Mouse (Mus musculus): ENCODE results near the gene Cacna1h. TPM values are rescaled to one million over a fixed set of nuclear protein-coding genes. Genes with fewer than 3 reads are reported as not detected.
A peak's percentile ranks its signal among the peaks of the same experiment; 100 is the strongest.

The Cacna1h gene
- polyA plus RNA-seq, 1 experiment from 2014 or later: 5.5 TPM

DNA sequence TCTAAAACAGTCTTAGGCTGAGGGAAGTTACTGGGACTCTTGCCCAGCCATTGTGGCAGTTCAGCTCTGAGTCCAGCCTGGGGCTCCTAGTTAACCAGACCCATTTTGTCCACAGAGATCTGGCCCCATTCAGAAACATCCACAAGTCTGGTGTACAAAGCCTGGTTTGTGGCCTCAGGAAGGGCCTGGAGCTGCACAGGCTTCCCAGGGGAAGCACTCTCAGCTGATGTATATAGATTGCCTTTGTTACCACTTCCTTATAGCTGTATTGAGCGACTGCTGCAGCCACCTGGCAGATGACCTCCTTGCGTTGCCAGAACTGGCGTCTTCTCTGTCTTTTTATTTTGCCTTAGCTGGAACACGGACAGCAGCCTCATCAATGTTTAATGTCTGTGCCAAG lies 11.5 kb upstream of the Cacna1h start:
- no peak for ATAC-seq (replicated peaks; ENCODE audit: insufficient number of reproducible peaks, insufficient read depth, low FRiP score, low read depth)
- 53% methylated on average over 4 of the region's 4 CpGs for WGBS
- H3K4me3 ChIP-seq: no peak overlapping the region
- 0 out of 2 replicates have a peak, but pooled peaks cover 3% of the 10 kb centered on the region for H3K4me1 ChIP-seq (replicated peaks)
- no peaks in the 10 kb centered on the region for H3K36me3 ChIP-seq
- H3K27ac ChIP-seq: no peak overlapping the region
- H3K4me2 ChIP-seq: no peak overlapping the region
- no peak overlapping the region for H3K9ac ChIP-seq
- 0 out of 2 replicates have a peak, but pooled peaks cover 4% of the 10 kb centered on the region for H3K27me3 ChIP-seq
- no peaks in the 10 kb centered on the region for H3K9me3 ChIP-seq (replicated peaks)

DNA sequence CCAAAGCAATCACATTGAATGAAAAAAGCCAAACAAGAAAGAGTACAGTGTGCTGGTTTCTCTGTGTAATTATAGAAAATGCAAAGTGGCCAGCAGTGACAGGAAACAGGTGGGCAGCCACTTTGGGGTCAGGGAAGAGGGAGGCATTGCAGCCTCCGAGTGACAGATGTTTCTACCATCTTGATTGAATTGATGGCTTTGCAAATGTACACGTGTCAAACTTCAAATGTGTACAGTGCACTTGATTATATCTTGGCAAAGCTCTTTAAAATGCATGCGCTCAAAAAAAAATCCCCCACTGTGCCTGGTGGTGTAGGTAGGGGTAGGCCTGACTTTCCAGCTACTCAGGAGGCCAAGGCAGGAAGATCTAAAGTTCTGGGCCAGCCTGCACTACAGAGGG lies 9.3 kb upstream of the Cacna1h start:
- Histone ChIP-seq H3K4me3 (no peak overlapping the region), H3K4me1 (replicated peaks) (0 out of 2 replicates have a peak, but pooled peaks cover 3% of the 10 kb centered on the region), H3K36me3 (no peaks in the 10 kb centered on the region), H3K27ac (no peak overlapping the region), H3K4me2 (no peak overlapping the region), H3K9ac (no peak overlapping the region), H3K27me3 (0 out of 2 replicates have a peak, but pooled peaks cover 4% of the 10 kb centered on the region), H3K9me3 (replicated peaks) (no peaks in the 10 kb centered on the region)
- ATAC-seq (replicated peaks; ENCODE audit: insufficient number of reproducible peaks, insufficient read depth, low FRiP score, low read depth): no peak
- WGBS: 63% methylated on average over 3 of the region's 3 CpGs

DNA sequence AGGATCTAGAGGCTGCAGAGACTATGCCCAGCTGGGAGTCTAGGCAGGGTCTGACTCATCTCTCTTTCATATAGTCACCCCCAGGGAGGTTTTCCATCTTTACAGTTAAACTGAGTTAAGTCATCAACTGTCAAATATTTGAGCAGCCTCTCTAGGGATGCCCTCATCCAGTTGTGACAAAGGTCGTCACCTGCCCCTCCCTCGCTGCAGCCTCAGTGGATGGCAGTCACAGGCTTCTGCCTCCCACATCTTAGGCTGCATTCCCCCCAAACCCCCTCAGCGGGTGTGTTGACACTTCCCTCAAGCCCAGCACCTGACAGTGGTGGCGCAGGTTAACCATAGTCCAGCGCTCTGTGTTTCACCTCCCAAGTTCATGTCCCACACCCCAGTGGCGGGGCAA lies 7.8 kb upstream of the Cacna1h start:
- Histone ChIP-seq H3K9ac (no peak overlapping the region), H3K4me3 (no peak overlapping the region), H3K4me2 (no peak overlapping the region), H3K27ac (no peak overlapping the region), H3K27me3 (peaks cover 6% of the 10 kb centered on the region; the same call in 1 of the 2 replicates), H3K4me1 (replicated peaks) (0 out of 2 replicates have a peak, but pooled peaks cover 5% of the 10 kb centered on the region), H3K36me3 (no peaks in the 10 kb centered on the region), H3K9me3 (replicated peaks) (no peaks in the 10 kb centered on the region)
- no peak for ATAC-seq (replicated peaks; ENCODE audit: insufficient number of reproducible peaks, insufficient read depth, low FRiP score, low read depth)
- 76% methylated on average over 6 of the region's 6 CpGs for WGBS

DNA sequence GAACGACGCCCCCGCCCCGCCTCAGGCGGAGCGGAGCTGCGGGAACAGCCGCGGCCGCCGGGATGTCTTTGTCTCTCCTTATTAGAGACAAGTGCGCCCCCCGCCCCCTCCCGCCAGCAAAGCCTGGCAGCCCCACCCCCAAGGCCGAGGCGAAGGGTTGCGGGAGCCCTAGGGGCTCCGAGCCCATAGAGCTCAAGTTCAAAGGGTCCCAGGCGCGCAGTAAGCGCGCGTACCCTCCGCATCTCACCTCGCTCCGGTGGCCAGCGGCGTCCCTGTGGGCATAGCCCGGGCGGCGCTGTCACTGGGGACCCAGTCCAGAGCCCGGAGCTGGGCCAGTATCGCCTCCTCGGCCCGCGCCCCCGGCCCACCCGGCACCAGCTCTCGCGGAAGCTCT lies 363 bp downstream of the Cacna1h start:
- peaks cover 60% of the 10 kb centered on the region for H3K4me1 ChIP-seq (replicated peaks)
- under 1% methylated on average over 40 of the region's 40 CpGs for WGBS
- H3K4me2 ChIP-seq: peak overlapping the region; percentile 94
- no peaks in the 10 kb centered on the region for H3K36me3 ChIP-seq
- peak; percentile 5 for ATAC-seq (replicated peaks; ENCODE audit: insufficient number of reproducible peaks, insufficient read depth, low FRiP score, low read depth)
- no peaks in the 10 kb centered on the region for H3K9me3 ChIP-seq (replicated peaks)
- H3K27me3 ChIP-seq: peaks cover 24% of the 10 kb centered on the region
- H3K4me3 ChIP-seq: peak overlapping the region; percentile 63
- H3K27ac ChIP-seq: peak overlapping the region; percentile 90
- peak overlapping the region; percentile 80 for H3K9ac ChIP-seq

DNA sequence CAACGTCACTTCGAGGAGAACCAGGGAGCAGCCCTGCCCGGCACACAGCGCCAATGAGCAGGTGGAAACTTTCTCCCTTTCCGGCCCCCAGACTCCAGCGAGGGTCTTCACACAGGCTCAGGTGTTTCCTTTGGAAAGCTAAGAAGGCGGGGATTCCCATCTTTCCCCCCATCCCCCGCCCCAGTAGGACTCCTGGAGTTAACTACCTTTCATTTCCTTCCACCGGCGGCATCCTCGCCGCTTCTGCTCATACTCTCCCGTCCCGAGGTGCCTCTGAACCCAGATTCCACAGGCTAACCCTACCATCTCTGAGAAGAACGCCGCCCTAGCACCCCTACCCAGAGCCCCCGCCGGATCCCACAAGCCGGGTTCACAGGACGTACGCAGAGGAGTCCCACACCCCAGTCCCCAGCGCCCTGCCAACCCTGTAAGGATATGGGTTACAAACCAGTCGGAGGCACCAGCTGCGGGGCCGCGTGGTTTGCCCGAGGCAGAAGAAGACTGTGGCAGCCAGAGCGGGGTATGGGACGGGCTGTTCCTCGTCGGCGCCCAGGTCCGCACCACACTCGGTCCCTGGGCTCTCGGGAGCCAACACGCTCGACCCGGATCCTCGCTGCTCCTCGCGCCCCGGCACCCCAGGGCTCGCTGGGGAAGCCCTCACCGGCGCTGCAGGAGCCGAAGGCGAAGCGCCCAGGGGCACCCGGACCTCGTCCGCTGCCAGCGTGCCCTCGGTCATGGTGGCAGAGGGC lies 976 bp downstream of the Cacna1h start:
- WGBS: 2% methylated on average over 53 of the region's 53 CpGs
- peaks cover 24% of the 10 kb centered on the region for H3K27me3 ChIP-seq
- H3K9ac ChIP-seq: peak overlapping the region; percentile 80
- peak overlapping the region; percentile 90 for H3K27ac ChIP-seq
- peaks cover 64% of the 10 kb centered on the region for H3K4me1 ChIP-seq (replicated peaks)
- H3K9me3 ChIP-seq (replicated peaks): no peaks in the 10 kb centered on the region
- no peaks in the 10 kb centered on the region for H3K36me3 ChIP-seq
- H3K4me2 ChIP-seq: peak overlapping the region; percentile 94
- ATAC-seq (replicated peaks; ENCODE audit: insufficient number of reproducible peaks, insufficient read depth, low FRiP score, low read depth): no peak; the same call in 1 of the 2 replicates
- peak overlapping the region; percentile 63 for H3K4me3 ChIP-seq

DNA sequence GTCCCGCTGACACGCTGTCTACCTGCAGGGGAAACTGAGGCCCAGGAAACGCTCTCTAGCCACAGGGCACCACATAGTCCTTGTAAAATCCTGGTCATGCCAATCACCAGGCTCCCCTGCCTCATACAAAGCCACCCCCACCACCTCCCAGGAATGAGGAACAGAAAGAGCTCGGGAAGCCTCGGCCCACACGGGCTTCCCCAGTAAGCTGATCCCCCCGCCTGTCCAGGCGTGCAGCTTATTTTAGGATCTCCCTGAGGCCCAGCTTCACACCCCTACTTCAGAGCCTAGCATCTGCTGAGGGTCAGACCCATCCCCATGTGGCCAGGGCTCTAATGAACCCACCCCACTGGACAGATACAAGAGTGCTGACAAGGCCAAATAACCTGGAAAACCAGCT lies 3.0 kb downstream of the Cacna1h start:
- Histone ChIP-seq H3K9ac (0 out of 2 replicates have a peak overlapping the region, but pooled peaks have one; percentile 1), H3K4me3 (peak overlapping the region; percentile 4; the same call in 1 of the 2 replicates), H3K4me1 (replicated peaks) (peaks cover 84% of the 10 kb centered on the region), H3K4me2 (peak overlapping the region; percentile 94), H3K9me3 (replicated peaks) (no peaks in the 10 kb centered on the region), H3K27me3 (peaks cover 13% of the 10 kb centered on the region), H3K27ac (peak overlapping the region; percentile 56), H3K36me3 (no peaks in the 10 kb centered on the region)
- ATAC-seq (replicated peaks; ENCODE audit: insufficient number of reproducible peaks, insufficient read depth, low FRiP score, low read depth): no peak
- 30% methylated on average over 8 of the region's 8 CpGs for WGBS

DNA sequence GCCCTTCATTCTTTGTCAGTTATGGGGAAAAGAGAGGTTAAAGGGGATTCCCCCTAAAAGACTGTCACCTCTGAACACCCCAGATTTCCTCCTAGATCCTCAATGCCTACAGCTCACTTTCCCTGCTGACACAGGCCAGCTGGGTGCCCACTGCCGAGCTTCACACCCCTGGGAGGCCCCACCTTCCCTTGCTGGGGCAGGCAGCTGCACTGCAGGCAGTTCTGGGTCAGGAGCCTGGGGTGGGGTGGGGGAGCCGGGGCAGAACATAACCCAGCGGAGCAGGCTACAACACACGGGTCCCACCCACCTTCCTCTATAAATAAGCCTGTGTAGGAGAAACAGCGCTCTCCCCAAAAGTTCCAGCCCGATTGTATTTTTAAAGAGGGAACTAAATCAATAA lies 3.7 kb downstream of the Cacna1h start:
- H3K9ac ChIP-seq: 0 out of 2 replicates have a peak overlapping the region, but pooled peaks have one; percentile 1
- H3K27me3 ChIP-seq: peaks cover 7% of the 10 kb centered on the region; the same call in 1 of the 2 replicates
- peak overlapping the region; percentile 94 for H3K4me2 ChIP-seq
- H3K9me3 ChIP-seq (replicated peaks): no peaks in the 10 kb centered on the region
- peaks cover 90% of the 10 kb centered on the region for H3K4me1 ChIP-seq (replicated peaks)
- ATAC-seq (replicated peaks; ENCODE audit: insufficient number of reproducible peaks, insufficient read depth, low FRiP score, low read depth): no peak
- H3K36me3 ChIP-seq: no peaks in the 10 kb centered on the region
- peak overlapping the region; percentile 56 for H3K27ac ChIP-seq
- H3K4me3 ChIP-seq: no peak overlapping the region
- 30% methylated on average over 6 of the region's 6 CpGs for WGBS

DNA sequence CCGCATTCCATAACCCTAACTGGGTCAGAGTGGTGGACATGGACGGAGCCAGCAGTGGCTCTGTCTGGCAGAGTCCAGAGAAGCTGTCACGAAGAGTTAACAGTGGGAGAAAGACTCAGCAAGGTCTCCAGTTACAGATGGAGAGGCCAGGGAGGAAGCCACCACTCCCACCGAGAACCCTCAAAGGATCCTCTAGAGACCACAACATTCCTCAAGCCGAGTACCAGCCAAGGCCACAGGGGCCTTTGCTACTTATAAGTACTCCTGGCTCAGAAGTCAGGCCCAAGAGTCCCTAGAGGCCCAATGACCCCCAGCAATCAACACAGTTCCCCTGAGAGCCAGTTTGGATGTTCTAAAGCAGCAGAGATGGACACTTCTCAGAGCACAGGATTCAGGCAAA lies 4.3 kb downstream of the Cacna1h start:
- no peak for ATAC-seq (replicated peaks; ENCODE audit: insufficient number of reproducible peaks, insufficient read depth, low FRiP score, low read depth)
- no peaks in the 10 kb centered on the region for H3K36me3 ChIP-seq
- H3K27me3 ChIP-seq: peaks cover 7% of the 10 kb centered on the region; the same call in 1 of the 2 replicates
- H3K4me3 ChIP-seq: no peak overlapping the region
- 0 out of 2 replicates have a peak overlapping the region, but pooled peaks have one; percentile 94 for H3K4me2 ChIP-seq
- WGBS: 46% methylated on average over 5 of the region's 5 CpGs
- no peak overlapping the region for H3K9ac ChIP-seq
- H3K9me3 ChIP-seq (replicated peaks): no peaks in the 10 kb centered on the region
- peak overlapping the region; percentile 56 for H3K27ac ChIP-seq
- peaks cover 89% of the 10 kb centered on the region for H3K4me1 ChIP-seq (replicated peaks)

DNA sequence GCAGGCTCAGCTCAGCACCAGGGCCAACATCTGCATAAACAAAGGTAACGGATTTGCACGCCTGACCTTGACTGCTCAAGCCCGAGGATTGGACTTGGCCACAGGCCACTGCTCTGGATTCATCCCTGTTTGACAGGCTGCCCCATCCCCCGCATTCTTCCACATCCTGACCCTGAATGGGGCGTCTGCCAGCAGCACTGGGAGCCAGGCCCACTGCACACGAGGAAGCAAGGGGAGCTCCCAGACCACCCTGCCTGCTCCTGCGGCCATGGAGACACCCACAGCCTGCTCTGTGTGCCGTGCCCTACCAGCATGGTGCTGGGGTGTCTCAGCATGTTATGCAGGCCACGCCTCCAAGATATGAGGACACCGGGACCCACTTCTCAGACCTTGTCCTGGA lies 6.1 kb downstream of the Cacna1h start:
- peak; percentile 59 for ATAC-seq (replicated peaks; ENCODE audit: insufficient number of reproducible peaks, insufficient read depth, low FRiP score, low read depth)
- Histone ChIP-seq H3K27me3 (peaks cover 3% of the 10 kb centered on the region; the same call in 1 of the 2 replicates), H3K4me3 (no peak overlapping the region), H3K9ac (0 out of 2 replicates have a peak overlapping the region, but pooled peaks have one; percentile 20), H3K36me3 (no peaks in the 10 kb centered on the region), H3K9me3 (replicated peaks) (no peaks in the 10 kb centered on the region), H3K4me2 (peak overlapping the region; percentile 38), H3K4me1 (replicated peaks) (peaks cover 90% of the 10 kb centered on the region), H3K27ac (peak overlapping the region; percentile 78)
- 13% methylated on average over 10 of the region's 10 CpGs for WGBS

DNA sequence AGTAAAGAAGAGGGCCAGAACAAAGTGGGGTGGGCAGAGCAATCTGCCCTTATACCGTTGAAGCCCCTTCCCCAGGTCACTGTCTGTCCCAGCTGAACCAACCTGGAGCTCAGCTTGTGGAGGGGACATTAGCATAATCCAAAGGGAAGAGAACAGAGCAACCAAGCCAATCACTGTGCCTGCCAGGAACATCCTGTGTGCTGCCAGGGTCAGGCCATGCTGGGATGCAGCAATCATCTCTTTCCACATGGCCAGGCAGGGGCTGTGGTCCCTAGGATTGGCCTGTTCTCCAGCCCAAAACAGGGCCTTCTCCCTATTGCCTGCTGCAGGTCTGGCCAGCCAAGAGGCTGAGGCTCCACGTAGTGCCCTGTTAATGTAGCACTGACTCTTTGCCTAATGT lies 7.6 kb downstream of the Cacna1h start:
- Histone ChIP-seq H3K27me3 (peaks cover under 1% of the 10 kb centered on the region; the same call in 1 of the 2 replicates), H3K9ac (no peak overlapping the region), H3K36me3 (no peaks in the 10 kb centered on the region), H3K27ac (no peak overlapping the region), H3K4me1 (replicated peaks) (peaks cover 76% of the 10 kb centered on the region), H3K9me3 (replicated peaks) (no peaks in the 10 kb centered on the region), H3K4me3 (no peak overlapping the region), H3K4me2 (no peak overlapping the region)
- 65% methylated on average over 2 of the region's 2 CpGs for WGBS
- no peak for ATAC-seq (replicated peaks; ENCODE audit: insufficient number of reproducible peaks, insufficient read depth, low FRiP score, low read depth)

DNA sequence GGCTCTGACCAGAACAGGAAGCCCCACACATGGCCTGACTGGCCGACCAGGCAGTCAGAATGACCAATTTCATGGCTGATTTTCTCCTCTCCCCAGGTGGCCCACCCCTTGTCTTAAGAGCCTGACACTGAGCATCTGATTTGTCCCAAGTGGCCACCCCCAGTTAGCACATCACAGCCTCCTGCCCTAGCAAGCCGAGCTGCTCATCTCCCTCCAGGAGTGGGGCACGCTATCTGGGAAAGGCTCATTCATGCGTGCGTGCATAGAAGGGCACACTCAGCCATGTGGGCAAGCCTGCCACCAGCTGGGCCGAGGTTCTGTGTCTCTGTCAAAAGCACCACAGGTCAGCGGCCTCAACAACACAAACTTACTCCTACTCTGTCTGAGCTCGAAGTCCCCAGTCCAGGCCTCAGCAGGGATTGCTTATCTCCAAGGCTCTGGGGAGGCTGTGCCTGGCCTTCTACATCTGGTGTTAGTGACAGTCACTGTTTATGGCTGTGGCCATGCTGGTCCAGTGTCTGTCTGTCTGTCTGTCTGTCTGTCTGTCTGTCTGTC lies 9.0 kb downstream of the Cacna1h start:
- ATAC-seq (replicated peaks; ENCODE audit: insufficient number of reproducible peaks, insufficient read depth, low FRiP score, low read depth): no peak
- Histone ChIP-seq H3K36me3 (no peaks in the 10 kb centered on the region), H3K4me3 (no peak overlapping the region), H3K4me1 (replicated peaks) (peaks cover 71% of the 10 kb centered on the region), H3K9me3 (replicated peaks) (no peaks in the 10 kb centered on the region), H3K9ac (no peak overlapping the region), H3K4me2 (no peak overlapping the region), H3K27ac (no peak overlapping the region), H3K27me3 (no peaks in the 10 kb centered on the region; the same call in 1 of the 2 replicates)
- 39% methylated on average over 8 of the region's 8 CpGs for WGBS

All from heart, embryonic 15.5 days (tissue).